Mouse (Mus musculus): ENCODE measurements around the gene Kcnk10. TPM values are rescaled to one million over a fixed set of nuclear protein-coding genes. Genes with fewer than 3 reads are reported as not detected.

Kcnk10 gene
- polyA plus RNA-seq, 1 experiment from 2014 or later: 0.44 TPM

DNA sequence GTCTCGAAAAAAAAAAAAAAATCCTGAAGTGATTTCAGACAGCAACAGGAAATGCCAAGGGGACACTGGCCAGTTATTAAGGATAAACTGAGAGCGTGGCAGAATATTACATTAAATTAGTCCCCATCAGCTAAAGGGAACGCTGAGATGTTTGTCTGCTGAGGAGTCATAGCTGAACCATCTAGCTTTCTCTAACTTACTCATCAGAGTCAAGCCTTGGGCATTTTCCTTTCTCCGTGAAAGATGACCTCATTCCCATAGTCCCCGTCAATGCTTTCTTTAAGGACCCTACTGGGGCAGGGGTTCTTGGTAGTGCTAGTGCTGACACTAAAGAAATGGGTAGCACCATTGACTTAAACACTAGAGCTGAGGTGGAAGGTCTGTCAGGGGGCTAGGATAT, 106.9 kb downstream of the Kcnk10 start:
- no peak for ATAC-seq (replicated peaks; ENCODE audit: insufficient number of reproducible peaks, low FRiP score, low TSS enrichment)
- WGBS (ENCODE audit: insufficient replicate concordance): 64% methylated on average over 5 of the region's 5 CpGs
- Histone ChIP-seq H3K36me3 (ENCODE audit: control insufficient read depth, insufficient read depth, low read length) (no peaks in the 10 kb centered on the region), H3K9me3 (replicated peaks; ENCODE audit: control insufficient read depth, low read length) (no peaks in the 10 kb centered on the region), H3K4me3 (ENCODE audit: low read depth, low read length) (no peak overlapping the region), H3K4me1 (ENCODE audit: control insufficient read depth, insufficient read depth, low read length) (no peaks in the 10 kb centered on the region), H3K27ac (ENCODE audit: low read depth, low read length) (no peak overlapping the region), H3K4me2 (no peak overlapping the region), H3K27me3 (ENCODE audit: control insufficient read depth, insufficient read depth, low read length) (no peaks in the 10 kb centered on the region), H3K9ac (ENCODE audit: low read depth, low read length) (no peak overlapping the region)

GRCm38 (mm10) chr12:98470097-98470496, 108.0 kb downstream of the Kcnk10 start:
- no peak for ATAC-seq (replicated peaks; ENCODE audit: insufficient number of reproducible peaks, low FRiP score, low TSS enrichment)
- Histone ChIP-seq H3K4me3 (ENCODE audit: low read depth, low read length) (no peak overlapping the region), H3K9me3 (replicated peaks; ENCODE audit: control insufficient read depth, low read length) (no peaks in the 10 kb centered on the region), H3K27ac (ENCODE audit: low read depth, low read length) (no peak overlapping the region), H3K9ac (ENCODE audit: low read depth, low read length) (no peak overlapping the region), H3K27me3 (ENCODE audit: control insufficient read depth, insufficient read depth, low read length) (no peaks in the 10 kb centered on the region), H3K4me1 (ENCODE audit: control insufficient read depth, insufficient read depth, low read length) (no peaks in the 10 kb centered on the region), H3K4me2 (no peak overlapping the region), H3K36me3 (ENCODE audit: control insufficient read depth, insufficient read depth, low read length) (no peaks in the 10 kb centered on the region)
- whole genome bisulfite sequencing (ENCODE audit: insufficient replicate concordance): 70% methylated on average over 3 of the region's 3 CpGs

GRCm38 (mm10) chr12:98467793-98468192, 110.3 kb downstream of the Kcnk10 start:
- Histone ChIP-seq H3K4me3 (ENCODE audit: low read depth, low read length) (no peak overlapping the region), H3K36me3 (ENCODE audit: control insufficient read depth, insufficient read depth, low read length) (no peaks in the 10 kb centered on the region), H3K9me3 (replicated peaks; ENCODE audit: control insufficient read depth, low read length) (no peaks in the 10 kb centered on the region), H3K9ac (ENCODE audit: low read depth, low read length) (no peak overlapping the region), H3K4me2 (no peak overlapping the region), H3K27ac (ENCODE audit: low read depth, low read length) (no peak overlapping the region), H3K4me1 (ENCODE audit: control insufficient read depth, insufficient read depth, low read length) (no peaks in the 10 kb centered on the region), H3K27me3 (ENCODE audit: control insufficient read depth, insufficient read depth, low read length) (no peaks in the 10 kb centered on the region)
- ATAC-seq (replicated peaks; ENCODE audit: insufficient number of reproducible peaks, low FRiP score, low TSS enrichment): no peak
- 90% methylated on average over 4 of the region's 4 CpGs for WGBS (ENCODE audit: insufficient replicate concordance)

GRCm38 (mm10) chr12:98459889-98460288, 118.2 kb downstream of the Kcnk10 start:
- H3K4me2 ChIP-seq: no peak overlapping the region
- no peak overlapping the region for H3K27ac ChIP-seq (ENCODE audit: low read depth, low read length)
- H3K9me3 ChIP-seq (replicated peaks; ENCODE audit: control insufficient read depth, low read length): no peaks in the 10 kb centered on the region
- no peaks in the 10 kb centered on the region for H3K4me1 ChIP-seq (ENCODE audit: control insufficient read depth, insufficient read depth, low read length)
- no peaks in the 10 kb centered on the region for H3K27me3 ChIP-seq (ENCODE audit: control insufficient read depth, insufficient read depth, low read length)
- no peaks in the 10 kb centered on the region for H3K36me3 ChIP-seq (ENCODE audit: control insufficient read depth, insufficient read depth, low read length)
- WGBS (ENCODE audit: insufficient replicate concordance): 48% methylated on average over 3 of the region's 3 CpGs
- no peak overlapping the region for H3K9ac ChIP-seq (ENCODE audit: low read depth, low read length)
- ATAC-seq (replicated peaks; ENCODE audit: insufficient number of reproducible peaks, low FRiP score, low TSS enrichment): no peak
- H3K4me3 ChIP-seq (ENCODE audit: low read depth, low read length): no peak overlapping the region

DNA sequence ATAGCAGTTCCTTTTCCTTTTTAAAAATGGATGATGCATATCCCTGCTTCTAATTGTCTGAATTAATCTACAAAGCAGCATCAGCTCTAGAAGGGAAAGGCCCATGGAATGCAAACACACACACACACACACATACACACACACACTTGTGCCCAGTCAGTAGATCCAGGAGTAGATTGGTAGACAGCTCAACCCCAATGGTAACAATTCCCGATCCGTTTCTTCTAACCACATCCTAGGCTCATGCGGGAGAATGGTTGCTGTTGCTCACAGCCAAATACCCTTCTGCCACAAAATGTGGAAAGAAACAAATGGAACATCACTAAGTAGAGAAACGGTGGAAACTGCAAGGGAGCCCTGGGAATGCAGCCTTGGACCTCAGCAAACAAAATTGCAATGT, 119.2 kb downstream of the Kcnk10 start:
- Histone ChIP-seq H3K9me3 (replicated peaks; ENCODE audit: control insufficient read depth, low read length) (no peaks in the 10 kb centered on the region), H3K4me3 (ENCODE audit: low read depth, low read length) (no peak overlapping the region), H3K4me2 (no peak overlapping the region), H3K27me3 (ENCODE audit: control insufficient read depth, insufficient read depth, low read length) (no peaks in the 10 kb centered on the region), H3K4me1 (ENCODE audit: control insufficient read depth, insufficient read depth, low read length) (no peaks in the 10 kb centered on the region), H3K27ac (ENCODE audit: low read depth, low read length) (no peak overlapping the region), H3K9ac (ENCODE audit: low read depth, low read length) (no peak overlapping the region), H3K36me3 (ENCODE audit: control insufficient read depth, insufficient read depth, low read length) (no peaks in the 10 kb centered on the region)
- WGBS (ENCODE audit: insufficient replicate concordance): 81% methylated on average over 4 of the region's 4 CpGs
- no peak for ATAC-seq (replicated peaks; ENCODE audit: insufficient number of reproducible peaks, low FRiP score, low TSS enrichment)

DNA sequence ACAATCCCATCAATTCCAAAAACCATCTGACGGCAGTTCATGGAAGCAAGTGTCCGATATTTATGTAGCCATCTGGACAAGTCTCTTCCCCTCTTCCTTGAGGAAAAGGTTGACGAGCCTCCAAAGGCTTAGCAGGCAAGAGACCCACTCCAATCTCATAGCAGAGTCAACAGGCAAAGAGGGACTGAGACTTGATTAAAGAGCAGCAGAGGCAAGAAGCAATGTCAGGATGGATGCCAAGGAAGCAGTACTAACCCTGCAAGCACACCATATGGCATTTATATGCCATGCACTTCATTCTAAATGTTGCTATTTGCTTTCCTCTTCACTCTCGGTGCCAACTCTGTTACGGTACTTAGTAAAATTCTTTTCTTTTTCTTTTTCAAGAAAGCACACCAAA, 119.6 kb downstream of the Kcnk10 start:
- WGBS (ENCODE audit: insufficient replicate concordance): 86% methylated on average over 5 of the region's 5 CpGs
- Histone ChIP-seq H3K27me3 (ENCODE audit: control insufficient read depth, insufficient read depth, low read length) (no peaks in the 10 kb centered on the region), H3K4me2 (no peak overlapping the region), H3K9ac (ENCODE audit: low read depth, low read length) (no peak overlapping the region), H3K27ac (ENCODE audit: low read depth, low read length) (no peak overlapping the region), H3K36me3 (ENCODE audit: control insufficient read depth, insufficient read depth, low read length) (no peaks in the 10 kb centered on the region), H3K4me3 (ENCODE audit: low read depth, low read length) (no peak overlapping the region), H3K4me1 (ENCODE audit: control insufficient read depth, insufficient read depth, low read length) (no peaks in the 10 kb centered on the region), H3K9me3 (replicated peaks; ENCODE audit: control insufficient read depth, low read length) (no peaks in the 10 kb centered on the region)
- ATAC-seq (replicated peaks; ENCODE audit: insufficient number of reproducible peaks, low FRiP score, low TSS enrichment): no peak

DNA sequence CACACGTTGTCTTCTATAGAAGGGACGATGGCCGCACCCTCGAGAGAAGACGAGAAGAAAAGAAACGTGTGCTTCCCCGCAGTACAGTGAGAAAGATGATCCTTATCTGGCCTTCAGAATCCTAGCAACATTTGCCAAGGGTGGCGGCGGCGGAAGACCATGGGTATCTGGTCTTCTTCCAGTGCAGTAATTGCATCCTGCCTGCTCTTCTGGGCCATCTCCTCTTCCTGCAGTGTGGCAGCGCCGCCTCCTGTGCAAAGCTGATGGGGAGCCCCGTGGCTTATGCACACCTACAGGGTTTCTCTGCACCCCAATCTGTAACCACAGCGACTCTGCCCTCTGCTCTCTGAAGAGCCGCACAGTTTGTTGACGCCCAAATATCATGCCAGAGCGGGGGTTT, 124.9 kb downstream of the Kcnk10 start:
- Histone ChIP-seq H3K36me3 (ENCODE audit: control insufficient read depth, insufficient read depth, low read length) (no peaks in the 10 kb centered on the region), H3K4me1 (ENCODE audit: control insufficient read depth, insufficient read depth, low read length) (no peaks in the 10 kb centered on the region), H3K27ac (ENCODE audit: low read depth, low read length) (no peak overlapping the region), H3K4me2 (no peak overlapping the region), H3K9me3 (replicated peaks; ENCODE audit: control insufficient read depth, low read length) (no peaks in the 10 kb centered on the region), H3K4me3 (ENCODE audit: low read depth, low read length) (no peak overlapping the region), H3K27me3 (ENCODE audit: control insufficient read depth, insufficient read depth, low read length) (no peaks in the 10 kb centered on the region), H3K9ac (ENCODE audit: low read depth, low read length) (no peak overlapping the region)
- WGBS (ENCODE audit: insufficient replicate concordance): 78% methylated on average over 17 of the region's 17 CpGs
- no peak for ATAC-seq (replicated peaks; ENCODE audit: insufficient number of reproducible peaks, low FRiP score, low TSS enrichment)

- Histone ChIP-seq H3K4me2 (no peak overlapping the region), H3K36me3 (ENCODE audit: control insufficient read depth, insufficient read depth, low read length) (no peaks in the 10 kb centered on the region), H3K27me3 (ENCODE audit: control insufficient read depth, insufficient read depth, low read length) (no peaks in the 10 kb centered on the region), H3K4me3 (ENCODE audit: low read depth, low read length) (no peak overlapping the region), H3K4me1 (ENCODE audit: control insufficient read depth, insufficient read depth, low read length) (no peaks in the 10 kb centered on the region), H3K27ac (ENCODE audit: low read depth, low read length) (no peak overlapping the region), H3K9me3 (replicated peaks; ENCODE audit: control insufficient read depth, low read length) (no peaks in the 10 kb centered on the region), H3K9ac (ENCODE audit: low read depth, low read length) (no peak overlapping the region)
- no peak for ATAC-seq (replicated peaks; ENCODE audit: insufficient number of reproducible peaks, low FRiP score, low TSS enrichment)
- WGBS (ENCODE audit: insufficient replicate concordance): 79% methylated on average over 7 of the region's 7 CpGs
These were observed 125.5 kb downstream of the Kcnk10 start for GRCm38 (mm10) chr12:98452646-98453045.

DNA sequence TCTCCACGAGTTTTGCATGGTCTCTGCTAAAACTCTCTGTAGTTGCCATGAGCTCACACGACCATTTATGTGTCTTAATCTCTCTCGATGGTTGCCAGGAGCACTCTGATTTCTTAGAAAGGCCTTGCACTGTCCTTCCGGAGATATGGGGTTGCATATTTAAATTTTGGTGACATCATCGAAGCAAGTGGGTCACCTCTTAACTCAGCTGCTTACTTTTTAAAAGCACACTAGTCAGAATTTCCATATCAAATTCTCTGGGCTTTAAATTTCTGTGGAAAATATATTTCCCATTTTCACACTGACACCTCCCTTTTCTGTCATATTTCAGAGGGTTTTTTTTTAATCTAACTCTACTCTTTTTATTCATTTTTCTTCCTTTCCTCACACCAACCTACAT, 132.5 kb downstream of the Kcnk10 start:
- Histone ChIP-seq H3K4me2 (no peak overlapping the region), H3K4me3 (ENCODE audit: low read depth, low read length) (no peak overlapping the region), H3K27me3 (ENCODE audit: control insufficient read depth, insufficient read depth, low read length) (no peaks in the 10 kb centered on the region), H3K4me1 (ENCODE audit: control insufficient read depth, insufficient read depth, low read length) (no peaks in the 10 kb centered on the region), H3K36me3 (ENCODE audit: control insufficient read depth, insufficient read depth, low read length) (no peaks in the 10 kb centered on the region), H3K9ac (ENCODE audit: low read depth, low read length) (no peak overlapping the region), H3K9me3 (replicated peaks; ENCODE audit: control insufficient read depth, low read length) (no peaks in the 10 kb centered on the region), H3K27ac (ENCODE audit: low read depth, low read length) (no peak overlapping the region)
- ATAC-seq (replicated peaks; ENCODE audit: insufficient number of reproducible peaks, low FRiP score, low TSS enrichment): no peak
- WGBS (ENCODE audit: insufficient replicate concordance): 63% methylated on average over 5 of the region's 5 CpGs

Measured in heart, embryonic 11.5 days (tissue).